Mouse (Mus musculus): ENCODE data around the gene Zswim2. TPM values are rescaled to one million over a fixed set of nuclear protein-coding genes. Genes with fewer than 3 reads are reported as not detected.
"Not testable (repeated sequence)": the region's sequence is repeated elsewhere in the genome, so short reads cannot be mapped to it uniquely, and the experiment has no call there.

The Zswim2 gene
- not detected in 2 replicates for polyA plus RNA-seq (2012)

DNA sequence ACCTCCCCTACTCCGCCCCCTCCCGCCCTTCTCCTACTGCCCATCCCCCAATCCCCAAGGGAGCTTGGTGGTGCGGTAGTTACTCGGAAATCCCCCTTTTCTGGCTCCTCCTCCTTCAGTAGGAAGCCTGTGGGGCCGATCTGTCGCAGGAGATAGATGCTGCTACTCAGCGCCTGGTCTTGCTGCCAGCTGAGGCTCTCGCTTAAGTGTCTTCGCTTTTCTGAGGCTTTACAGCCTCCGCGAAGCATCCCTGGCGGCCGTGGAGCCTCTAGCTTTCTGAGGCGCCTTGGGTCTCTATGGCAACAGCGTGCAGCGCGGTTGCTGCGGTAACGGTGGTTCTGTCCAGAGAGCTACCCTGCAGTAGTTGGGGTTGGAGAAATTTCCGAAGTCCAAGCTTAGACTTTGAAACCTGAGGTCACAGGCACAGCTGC lies at the start of gene Zswim2:
Gene Zswim2, minus strand, starts transcription at position 298 of the 431 bp plus-strand sequence.
- Histone ChIP-seq H3K9me3 (ENCODE audit: control insufficient read depth, low read length) (no peaks in the 10 kb centered on the region), H3K36me3 (ENCODE audit: control insufficient read depth) (no peaks in the 10 kb centered on the region), H3K4me3 (replicated peaks) (no peak within 1 kb of the TSS), H3K27me3 (ENCODE audit: control insufficient read depth) (peaks cover 5% of the 10 kb centered on the region; the same call in 1 of the 2 replicates), H3K4me1 (ENCODE audit: control insufficient read depth) (no peaks in the 10 kb centered on the region; the same call in 1 of the 2 replicates)
- TF ChIP-seq TAL1 (IDR thresholded peaks at IDR 0.05; ENCODE audit: low read length) (no peak), GATA1 (IDR thresholded peaks at IDR 0.05; ENCODE audit: low read length) (no peak)

DNA sequence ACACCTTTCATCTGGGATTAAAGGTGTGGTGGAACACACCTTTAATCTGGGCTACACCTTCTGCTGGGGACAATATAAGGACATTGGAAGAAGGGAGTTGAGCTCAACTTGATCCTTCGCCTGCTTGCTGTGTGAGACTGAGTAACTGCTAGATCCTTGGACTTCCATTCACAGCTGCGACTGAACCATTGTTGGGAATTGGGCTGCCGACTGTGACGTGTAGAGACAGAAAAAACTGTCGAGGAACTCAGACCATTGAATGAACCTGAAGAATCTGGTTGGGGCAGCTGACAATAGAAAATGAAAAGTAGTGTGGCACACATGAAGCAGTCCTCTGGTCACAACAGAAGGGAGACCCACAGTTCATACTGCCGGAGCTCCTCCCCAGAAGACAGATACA lies 49.2 kb upstream of the Zswim2 start, which contains the start of gene Gm13691:
Gene Gm13691, plus strand, starts transcription at position 301 of the 400 bp plus-strand sequence.
- not testable (repeated sequence) for H3K9me3 ChIP-seq (ENCODE audit: control insufficient read depth, low read length); H3K4me1 ChIP-seq (ENCODE audit: control insufficient read depth); H3K36me3 ChIP-seq (ENCODE audit: control insufficient read depth); H3K4me3 ChIP-seq (replicated peaks); H3K27me3 ChIP-seq (ENCODE audit: control insufficient read depth)

GRCm38 (mm10) chr2:83984443-83984842 lies 43.4 kb upstream of the Zswim2 start, which contains the start of gene Gm13697:
Gm13697 (plus strand) TSS chr2:83984743.
- not testable (repeated sequence) for H3K4me1 ChIP-seq (ENCODE audit: control insufficient read depth)

GRCm38 (mm10) chr2:83978633-83979032 lies 37.6 kb upstream of the Zswim2 start, which contains the start of gene Gm13694:
Gm13694 (plus strand) TSS chr2:83978933.
- H3K4me3 ChIP-seq (replicated peaks); H3K36me3 ChIP-seq (ENCODE audit: control insufficient read depth); H3K27me3 ChIP-seq (ENCODE audit: control insufficient read depth); H3K9me3 ChIP-seq (ENCODE audit: control insufficient read depth, low read length); H3K4me1 ChIP-seq (ENCODE audit: control insufficient read depth): not testable (repeated sequence)

More at GRCm38 (mm10) chr2:83984443-83984842, 43.4 kb upstream of the Zswim2 start, which contains the start of gene Gm13697:
- not testable (repeated sequence) for H3K9me3 ChIP-seq (ENCODE audit: control insufficient read depth, low read length); H3K4me3 ChIP-seq (replicated peaks); H3K36me3 ChIP-seq (ENCODE audit: control insufficient read depth); H3K27me3 ChIP-seq (ENCODE audit: control insufficient read depth)

DNA sequence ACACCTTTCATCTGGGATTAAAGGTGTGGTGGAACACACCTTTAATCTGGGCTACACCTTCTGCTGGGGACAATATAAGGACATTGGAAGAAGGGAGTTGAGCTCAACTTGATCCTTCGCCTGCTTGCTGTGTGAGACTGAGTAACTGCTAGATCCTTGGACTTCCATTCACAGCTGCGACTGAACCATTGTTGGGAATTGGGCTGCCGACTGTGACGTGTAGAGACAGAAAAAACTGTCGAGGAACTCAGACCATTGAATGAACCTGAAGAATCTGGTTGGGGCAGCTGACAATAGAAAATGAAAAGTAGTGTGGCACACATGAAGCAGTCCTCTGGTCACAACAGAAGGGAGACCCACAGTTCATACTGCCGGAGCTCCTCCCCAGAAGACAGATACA lies 31.8 kb upstream of the Zswim2 start, which contains the start of gene Gm13696:
Gene Gm13696, plus strand, starts transcription at position 301 of the 400 bp plus-strand sequence.
- H3K36me3 ChIP-seq (ENCODE audit: control insufficient read depth); H3K4me3 ChIP-seq (replicated peaks); H3K27me3 ChIP-seq (ENCODE audit: control insufficient read depth); H3K9me3 ChIP-seq (ENCODE audit: control insufficient read depth, low read length); H3K4me1 ChIP-seq (ENCODE audit: control insufficient read depth): not testable (repeated sequence)

- not testable (repeated sequence) for H3K27me3 ChIP-seq (ENCODE audit: control insufficient read depth); H3K36me3 ChIP-seq (ENCODE audit: control insufficient read depth); H3K9me3 ChIP-seq (ENCODE audit: control insufficient read depth, low read length); H3K4me1 ChIP-seq (ENCODE audit: control insufficient read depth); H3K4me3 ChIP-seq (replicated peaks)
These were observed 26.0 kb upstream of the Zswim2 start, which contains the start of gene Gm13695 for GRCm38 (mm10) chr2:83967013-83967412. Gm13695 (plus strand) TSS chr2:83967313.

GRCm38 (mm10) chr2:83961203-83961602 lies 20.2 kb upstream of the Zswim2 start, which contains the start of gene Gm13693:
Gm13693 (plus strand) TSS chr2:83961503.
- not testable (repeated sequence) for H3K36me3 ChIP-seq (ENCODE audit: control insufficient read depth); H3K9me3 ChIP-seq (ENCODE audit: control insufficient read depth, low read length); H3K4me1 ChIP-seq (ENCODE audit: control insufficient read depth); H3K4me3 ChIP-seq (replicated peaks); H3K27me3 ChIP-seq (ENCODE audit: control insufficient read depth)

DNA sequence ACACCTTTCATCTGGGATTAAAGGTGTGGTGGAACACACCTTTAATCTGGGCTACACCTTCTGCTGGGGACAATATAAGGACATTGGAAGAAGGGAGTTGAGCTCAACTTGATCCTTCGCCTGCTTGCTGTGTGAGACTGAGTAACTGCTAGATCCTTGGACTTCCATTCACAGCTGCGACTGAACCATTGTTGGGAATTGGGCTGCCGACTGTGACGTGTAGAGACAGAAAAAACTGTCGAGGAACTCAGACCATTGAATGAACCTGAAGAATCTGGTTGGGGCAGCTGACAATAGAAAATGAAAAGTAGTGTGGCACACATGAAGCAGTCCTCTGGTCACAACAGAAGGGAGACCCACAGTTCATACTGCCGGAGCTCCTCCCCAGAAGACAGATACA lies 14.4 kb upstream of the Zswim2 start, which contains the start of gene Gm13698:
Gene Gm13698, plus strand, starts transcription at position 301 of the 400 bp plus-strand sequence.
- not testable (repeated sequence) for H3K9me3 ChIP-seq (ENCODE audit: control insufficient read depth, low read length); H3K36me3 ChIP-seq (ENCODE audit: control insufficient read depth); H3K4me1 ChIP-seq (ENCODE audit: control insufficient read depth); H3K27me3 ChIP-seq (ENCODE audit: control insufficient read depth); H3K4me3 ChIP-seq (replicated peaks)

DNA sequence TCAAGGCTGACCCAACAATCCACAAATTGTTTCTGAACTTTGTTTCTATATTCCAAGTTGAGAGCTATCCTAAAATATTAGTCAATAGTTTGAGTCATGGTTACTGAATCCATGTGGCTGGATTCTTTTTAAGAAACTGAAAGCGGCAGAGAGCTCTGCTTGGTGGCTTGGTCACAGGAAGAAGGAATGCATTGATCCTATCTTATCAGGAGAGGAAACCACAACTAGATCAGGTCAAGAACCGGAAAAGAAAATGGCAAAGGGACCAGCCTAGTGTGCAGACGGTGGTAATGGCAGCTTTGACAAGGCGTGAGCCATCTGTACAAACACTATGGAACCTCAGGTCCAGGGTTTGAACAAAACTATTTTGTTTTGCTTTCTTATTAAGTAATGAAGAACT lies 764 bp upstream of the Zswim2 start:
- no peak for TF ChIP-seq TAL1 (IDR thresholded peaks at IDR 0.05; ENCODE audit: low read length)
- no peak for TF ChIP-seq GATA1 (IDR thresholded peaks at IDR 0.05; ENCODE audit: low read length)
- Histone ChIP-seq H3K4me3 (replicated peaks) (no peak overlapping the region), H3K4me1 (ENCODE audit: control insufficient read depth) (no peaks in the 10 kb centered on the region; the same call in 1 of the 2 replicates)

DNA sequence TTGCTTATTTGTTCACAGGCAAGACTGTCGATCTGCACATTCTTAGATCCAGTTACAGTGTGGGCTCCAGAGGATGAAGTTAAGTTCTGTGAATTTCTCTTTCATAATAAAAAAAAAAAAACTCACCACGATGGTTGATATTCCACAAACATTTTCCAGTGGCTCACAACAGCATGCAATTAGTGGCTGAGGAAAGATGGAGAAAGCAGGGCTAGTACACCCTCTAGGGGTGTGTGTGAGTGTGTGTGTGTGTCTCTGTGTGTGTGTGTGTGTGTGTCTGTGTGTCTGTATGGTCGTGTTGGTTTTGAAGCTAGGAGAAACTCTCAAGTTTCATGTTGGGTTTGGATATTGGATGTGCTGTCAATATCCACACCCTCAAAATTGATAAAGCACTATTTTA lies 350 bp upstream of the Zswim2 start:
- Histone ChIP-seq H3K27me3 (ENCODE audit: control insufficient read depth) (peaks cover 5% of the 10 kb centered on the region; the same call in 1 of the 2 replicates), H3K9me3 (ENCODE audit: control insufficient read depth, low read length) (no peaks in the 10 kb centered on the region), H3K4me1 (ENCODE audit: control insufficient read depth) (no peaks in the 10 kb centered on the region; the same call in 1 of the 2 replicates), H3K36me3 (ENCODE audit: control insufficient read depth) (no peaks in the 10 kb centered on the region), H3K4me3 (replicated peaks) (no peak overlapping the region)
- TF ChIP-seq TAL1 (IDR thresholded peaks at IDR 0.05; ENCODE audit: low read length) (no peak), GATA1 (IDR thresholded peaks at IDR 0.05; ENCODE audit: low read length) (no peak)

More for the DNA sequence above, 764 bp upstream of the Zswim2 start:
- H3K36me3 ChIP-seq (ENCODE audit: control insufficient read depth): no peaks in the 10 kb centered on the region
- no peaks in the 10 kb centered on the region for H3K9me3 ChIP-seq (ENCODE audit: control insufficient read depth, low read length)
- H3K27me3 ChIP-seq (ENCODE audit: control insufficient read depth): peaks cover 5% of the 10 kb centered on the region; the same call in 1 of the 2 replicates
